In the genomic region with DNA sequence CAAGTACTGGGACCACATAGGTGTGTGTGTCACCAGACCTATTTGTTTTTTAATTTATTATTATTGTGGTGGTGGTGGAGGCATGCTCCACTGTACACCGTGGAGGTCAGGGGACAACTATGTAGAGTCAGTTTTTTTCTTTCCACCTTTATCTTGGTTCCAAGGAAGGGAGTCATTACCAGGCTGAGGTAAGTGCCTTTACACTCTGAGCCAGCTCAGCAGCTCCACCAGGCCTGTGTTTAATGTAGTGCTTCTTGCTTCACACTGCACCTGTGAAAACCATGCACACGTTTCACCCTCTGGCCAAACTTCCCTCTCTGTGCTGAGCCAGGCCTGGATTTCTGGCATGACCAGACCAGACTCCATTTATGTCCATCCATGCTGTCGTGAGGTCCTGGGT, we compare ENCODE assay signal across 20 mouse cellular contexts. TPM values are rescaled to one million over a fixed set of nuclear protein-coding genes. Genes with fewer than 3 reads are reported as not detected.
A peak's percentile ranks its signal among the peaks of the same experiment; 100 is the strongest.
DNase-seq lines count a peak whose midpoint lies in the region; ATAC-seq and TF ChIP-seq lines count a peak whose summit lies in the region.
"Had no signal": no experiment of that assay in that cellular context is flagged by ENCODE, and none has a peak within 500 bp of the region (broad histone marks: within the 10 kb centered on the region; RNA-seq: fewer than 3 reads in every experiment).

No protein-coding gene starts in this region.

- 64% methylated on average over 3 of the region's 3 CpGs for WGBS in hindbrain, embryonic 16.5 days
- 73% methylated on average over 3 of the region's 3 CpGs for WGBS in hindbrain, embryonic 14.5 days
- WGBS in intestine, postnatal 0 days, result 36% methylated on average over 3 of the region's 3 CpGs

- H3K9me3 ChIP-seq in hindbrain, embryonic 16.5 days (ENCODE audit: control insufficient read depth, low read length), result no peaks in the 10 kb centered on the region
- H3K9me3 ChIP-seq in hindbrain, embryonic 14.5 days (ENCODE audit: control insufficient read depth, low read length), result no peaks in the 10 kb centered on the region
- H3K9me3 ChIP-seq in intestine, postnatal 0 days (ENCODE audit: control insufficient read depth), result no peaks in the 10 kb centered on the region
- H3K9me3 ChIP-seq: embryonic facial prominence, embryonic 15.5 days; forebrain, embryonic 15.5 days; G1E; heart, embryonic 13.5 days had no signal

- H3K27ac ChIP-seq in hindbrain, embryonic 16.5 days (ENCODE audit: low read depth, low read length), result no peak overlapping the region
- no peak overlapping the region for H3K27ac ChIP-seq in hindbrain, embryonic 14.5 days
- peak overlapping the region; percentile 46; the same call in 1 of the 2 replicates for H3K27ac ChIP-seq in intestine, postnatal 0 days (ENCODE audit: low read depth, low read length)
- H3K27ac ChIP-seq: embryonic facial prominence, embryonic 15.5 days; forebrain, embryonic 15.5 days; heart, embryonic 13.5 days; hindbrain, postnatal 0 days had no signal

- no peak overlapping the region for H3K4me2 ChIP-seq in hindbrain, embryonic 16.5 days (ENCODE audit: low read length)
- H3K4me2 ChIP-seq in hindbrain, embryonic 14.5 days (replicated peaks), result no peak overlapping the region
- H3K4me2 ChIP-seq in intestine, postnatal 0 days (replicated peaks; ENCODE audit: low read depth), result no peak overlapping the region
- H3K4me2 ChIP-seq: embryonic facial prominence, embryonic 15.5 days; forebrain, embryonic 15.5 days; heart, embryonic 13.5 days had no signal

- H3K4me1 ChIP-seq in hindbrain, embryonic 16.5 days (ENCODE audit: control insufficient read depth, insufficient read depth, low read depth, low read length), result no peaks in the 10 kb centered on the region
- no peaks in the 10 kb centered on the region for H3K4me1 ChIP-seq in hindbrain, embryonic 14.5 days (replicated peaks; ENCODE audit: control insufficient read depth, insufficient read depth, low read length)
- 0 out of 2 replicates have a peak, but pooled peaks cover 3% of the 10 kb centered on the region for H3K4me1 ChIP-seq in intestine, postnatal 0 days (replicated peaks; ENCODE audit: control insufficient read depth, insufficient read depth, low read length)
- H3K4me1 ChIP-seq: embryonic facial prominence, embryonic 15.5 days; forebrain, embryonic 15.5 days; heart, embryonic 13.5 days had no signal

- TF ChIP-seq CTCF in intestine, postnatal 0 days (IDR thresholded peaks at IDR 0.05; ENCODE audit: low read depth), result peak; percentile 56

- no peaks in the 10 kb centered on the region for H3K27me3 ChIP-seq in hindbrain, embryonic 16.5 days (replicated peaks; ENCODE audit: control insufficient read depth, insufficient read depth, low read length)
- H3K27me3 ChIP-seq in hindbrain, embryonic 14.5 days (ENCODE audit: control insufficient read depth, insufficient read depth, low read length), result no peaks in the 10 kb centered on the region
- no peaks in the 10 kb centered on the region for H3K27me3 ChIP-seq in intestine, postnatal 0 days (replicated peaks; ENCODE audit: control insufficient read depth, insufficient read depth, low read length)
- H3K27me3 ChIP-seq: embryonic facial prominence, embryonic 15.5 days; forebrain, embryonic 15.5 days; heart, embryonic 13.5 days had no signal

- no peak overlapping the region for H3K9ac ChIP-seq in hindbrain, embryonic 16.5 days (ENCODE audit: low read depth, low read length)
- no peak overlapping the region for H3K9ac ChIP-seq in hindbrain, embryonic 14.5 days
- H3K9ac ChIP-seq in intestine, postnatal 0 days (ENCODE audit: low read depth, low read length), result no peak overlapping the region
- H3K9ac ChIP-seq: embryonic facial prominence, embryonic 15.5 days; forebrain, embryonic 15.5 days; heart, embryonic 13.5 days had no signal

- H3K36me3 ChIP-seq in hindbrain, embryonic 16.5 days (ENCODE audit: control insufficient read depth, insufficient read depth, low read length), result no peaks in the 10 kb centered on the region
- peaks cover 4% of the 10 kb centered on the region for H3K36me3 ChIP-seq in hindbrain, embryonic 14.5 days (replicated peaks; ENCODE audit: control insufficient read depth, insufficient read depth)
- no peaks in the 10 kb centered on the region; the same call in 1 of the 2 replicates for H3K36me3 ChIP-seq in intestine, postnatal 0 days (ENCODE audit: control insufficient read depth, insufficient read depth)
- H3K36me3 ChIP-seq: embryonic facial prominence, embryonic 15.5 days had no signal

- peak; percentile 28; the same call in 1 of the 2 replicates for ATAC-seq in hindbrain, embryonic 16.5 days
- ATAC-seq in hindbrain, embryonic 14.5 days (ENCODE audit: low FRiP score), result no peak
- ATAC-seq in intestine, postnatal 0 days, result peak; percentile 60
- ATAC-seq in CD4-positive, CD25-positive, alpha-beta regulatory T cell, adult 4 months, result no peak
- ATAC-seq: forebrain, embryonic 15.5 days; hindbrain, postnatal 0 days had no signal

- no peak for DNase-seq in hindbrain, embryonic 14.5 days (ENCODE audit: low spot score)
- DNase-seq in fat pad, adult 2 months (ENCODE audit: extremely low read depth, low read depth, low spot score), result peak; percentile 59
- DNase-seq in yolk sac, embryonic 10.5 days (ENCODE audit: low spot score), result peak; percentile 11
- DNase-seq in cerebellum, postnatal 36 days, result no peak
- DNase-seq: adrenal gland, adult 8-10 months; adrenal gland, postnatal 36 days; cerebellum, adult 2 months; cerebellum, postnatal 10 days; embryo, embryonic 11 days; gastrocnemius, postnatal 14 days; heart, postnatal 36 days had no signal

- H3K4me3 ChIP-seq in hindbrain, embryonic 16.5 days (ENCODE audit: low read length), result no peak overlapping the region
- no peak overlapping the region for H3K4me3 ChIP-seq in hindbrain, embryonic 14.5 days (replicated peaks; ENCODE audit: low read length)
- H3K4me3 ChIP-seq in intestine, postnatal 0 days (ENCODE audit: low read depth, low read length), result no peak overlapping the region
- H3K4me3 ChIP-seq: embryonic facial prominence, embryonic 15.5 days; erythroblast, embryonic 14.5 days; forebrain, embryonic 15.5 days; heart, embryonic 13.5 days had no signal

RNA-seq across cellular contexts. Expression of a gene that starts 7.3 kb away (rescaled TPM):
- 13.9 and 15.3 TPM in 2 replicates for polyA plus RNA-seq in hindbrain, embryonic 16.5 days (2015; fragmentation: Nextera tagmentation; extraction: Ambion mirVana)
- polyA plus RNA-seq in hindbrain, embryonic 14.5 days (2014; fragmentation: Nextera tagmentation; extraction: Ambion mirVana), result 10.7 and 12.4 TPM in 2 replicates
- polyA plus RNA-seq in intestine, postnatal 0 days (2015; fragmentation: Nextera tagmentation; extraction: Ambion mirVana), result 7.5 and 8.8 TPM in 2 replicates
- 10 to 100 TPM; 15.9 to 31.4 TPM for polyA plus RNA-seq in CD4-positive, CD25-positive, alpha-beta regulatory T cell, adult 4 months (2017; shearing (Covaris generic))

RNA-seq across cellular contexts. Expression of a gene that starts 36.0 kb away (rescaled TPM):
- polyA plus RNA-seq in hindbrain, embryonic 16.5 days (2015; fragmentation: Nextera tagmentation; extraction: Ambion mirVana), result 20.9 and 22.9 TPM in 2 replicates
- polyA plus RNA-seq in hindbrain, embryonic 14.5 days (2014; fragmentation: Nextera tagmentation; extraction: Ambion mirVana), result 18.7 and 18.9 TPM in 2 replicates
- 5.3 TPM in 2 replicates for polyA plus RNA-seq in intestine, postnatal 0 days (2015; fragmentation: Nextera tagmentation; extraction: Ambion mirVana)
- polyA plus RNA-seq in CD4-positive, CD25-positive, alpha-beta regulatory T cell, adult 4 months (2017; shearing (Covaris generic)), result 1 to 10 TPM; 2.5 to 3.2 TPM

RNA-seq across cellular contexts. Expression of a gene that starts 40.2 kb away (rescaled TPM):
- 24.1 and 25.5 TPM in 2 replicates for polyA plus RNA-seq in hindbrain, embryonic 16.5 days (2015; fragmentation: Nextera tagmentation; extraction: Ambion mirVana)
- polyA plus RNA-seq in hindbrain, embryonic 14.5 days (2014; fragmentation: Nextera tagmentation; extraction: Ambion mirVana), result 19.3 and 22.9 TPM in 2 replicates
- polyA plus RNA-seq in intestine, postnatal 0 days (2015; fragmentation: Nextera tagmentation; extraction: Ambion mirVana), result 6.7 and 7.0 TPM in 2 replicates
- polyA plus RNA-seq in CD4-positive, CD25-positive, alpha-beta regulatory T cell, adult 4 months (2017; shearing (Covaris generic)), result 10 to 100 TPM; 21.0 to 30.1 TPM

Comparison
In these comparisons a context has a peak if more than half of its experiments do, and no peak if none do; other contexts are left out.
1. ATAC-seq: peak in hindbrain, embryonic 16.5 days (single experiment) and intestine, postnatal 0 days (single experiment); none in hindbrain, embryonic 14.5 days (single experiment) and CD4-positive, CD25-positive, alpha-beta regulatory T cell, adult 4 months (single experiment).
2. DNase-seq: peak in fat pad, adult 2 months (single experiment) and yolk sac, embryonic 10.5 days (single experiment); none in hindbrain, embryonic 14.5 days (single experiment) and cerebellum, postnatal 36 days (0 of 2).